Mouse (Mus musculus) heart, adult 18-20 months (tissue): ENCODE results near the gene Dsn1. TPM values are rescaled to one million over a fixed set of nuclear protein-coding genes. Genes with fewer than 3 reads are reported as not detected.

Experiments
- DNase-seq, 2 experiments: peaks; one replicate each; pipeline ENCODE4 v3.0.0; 2021 to 2022; ENCODE audit warnings: mixed read lengths in 1 of 2
- total RNA-seq, 2 experiments: library from RNA; stranded (reverse); gene quantifications; 2 replicates each; pipeline ENCODE4 v1.2.3; 2021

Gene Dsn1
- total RNA-seq, 2 experiments from 2014 or later = 1.7 to 2.3 TPM

GRCm38 (mm10) chr2:156968501-156968900, 38.5 kb downstream of the Dsn1 start:
- no peak for DNase-seq

GRCm38 (mm10) chr2:156967388-156967787, 39.6 kb downstream of the Dsn1 start:
- DNase-seq = peak; percentile 26 to 38

- no peak for DNase-seq
Measured at GRCm38 (mm10) chr2:156963891-156964290, 43.1 kb downstream of the Dsn1 start.

GRCm38 (mm10) chr2:156958496-156959252, 48.3 kb downstream of the Dsn1 start:
- no peak for DNase-seq

GRCm38 (mm10) chr2:156957035-156957434, 49.9 kb downstream of the Dsn1 start:
- DNase-seq = no peak

- no peak for DNase-seq
Measured at GRCm38 (mm10) chr2:156956306-156956705, 50.6 kb downstream of the Dsn1 start.

GRCm38 (mm10) chr2:156954463-156954862, 52.5 kb downstream of the Dsn1 start:
- DNase-seq = no peak

GRCm38 (mm10) chr2:156951301-156952094, 55.5 kb downstream of the Dsn1 start:
- DNase-seq = no peak

- no peak for DNase-seq
Measured at GRCm38 (mm10) chr2:156950816-156951215, 56.1 kb downstream of the Dsn1 start.

Other genes starting within 250 kb of the Dsn1 start
- gene Myl9, start 231.7 kb downstream of the Dsn1 start, total RNA-seq = 10 to 100 TPM; 70.9 to 74.6 TPM
- under 1 TPM; 0.37 to 0.44 TPM for gene Tgif2, start 167.1 kb downstream of the Dsn1 start, total RNA-seq
- under 1 TPM; 0.49 to 0.60 TPM for gene 4930518I15Rik, start 149.2 kb downstream of the Dsn1 start, total RNA-seq
- gene Rab5if, start 144.0 kb downstream of the Dsn1 start, total RNA-seq = 100 to 1,000 TPM; 110 to 113 TPM
- gene Sla2, start 120.0 kb downstream of the Dsn1 start, total RNA-seq = under 1 TPM in 1 of 2 experiments, not detected in 1; 0.31 TPM
- 10 to 100 TPM; 17.7 to 23.7 TPM for gene Ndrg3, start 15.1 kb downstream of the Dsn1 start, total RNA-seq
- 10 to 100 TPM; 10.4 to 11.0 TPM for gene Soga1, start 72.1 kb upstream of the Dsn1 start, total RNA-seq
- gene Tldc2, start 79.9 kb upstream of the Dsn1 start, total RNA-seq = not detected
- gene Samhd1, start 128.1 kb upstream of the Dsn1 start, total RNA-seq = 10 to 100 TPM; 21.7 to 26.3 TPM
- gene Rbl1, start 197.4 kb upstream of the Dsn1 start, total RNA-seq = 1 to 10 TPM; 1.6 to 1.7 TPM